Mouse (Mus musculus): ENCODE measurements around the gene Pabpn1. TPM values are rescaled to one million over a fixed set of nuclear protein-coding genes. Genes with fewer than 3 reads are reported as not detected.

Gene Pabpn1
- total RNA-seq (2014; rRNA removed): 95.1 and 115 TPM in 2 replicates
- polyA plus RNA-seq (2015; fragmentation: Nextera tagmentation; extraction: Ambion mirVana): 139 and 162 TPM in 2 replicates

DNA sequence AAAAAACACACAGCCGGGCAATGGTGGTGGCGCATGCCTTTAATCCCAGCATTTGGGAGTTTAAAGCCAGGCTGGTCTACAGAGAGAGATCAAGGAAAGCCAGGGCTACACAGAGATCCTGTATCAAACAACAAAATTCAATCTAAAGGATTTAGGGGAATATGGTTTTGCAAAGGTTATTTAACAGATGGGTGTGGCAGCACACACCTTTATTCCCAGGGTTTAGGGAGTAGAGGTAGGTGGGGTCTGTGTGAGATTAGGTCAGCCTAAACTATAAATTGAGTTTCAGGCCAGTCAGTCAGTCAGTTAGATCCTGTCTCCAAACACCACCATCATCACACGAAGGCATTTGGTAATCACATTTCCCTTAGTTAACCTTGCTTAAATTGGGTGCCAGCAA lies at the start of gene Pabpn1:
Gene Pabpn1, plus strand, starts transcription at position 301 of the 400 bp plus-strand sequence.
- no peak within 1 kb of the TSS for H3K9ac ChIP-seq (replicated peaks; ENCODE audit: low read length, poor library complexity, severe bottlenecking)
- TF ChIP-seq CTCF (IDR thresholded peaks at IDR 0.05): no peak
- WGBS: 96% methylated on average over 3 of the region's 3 CpGs

DNA sequence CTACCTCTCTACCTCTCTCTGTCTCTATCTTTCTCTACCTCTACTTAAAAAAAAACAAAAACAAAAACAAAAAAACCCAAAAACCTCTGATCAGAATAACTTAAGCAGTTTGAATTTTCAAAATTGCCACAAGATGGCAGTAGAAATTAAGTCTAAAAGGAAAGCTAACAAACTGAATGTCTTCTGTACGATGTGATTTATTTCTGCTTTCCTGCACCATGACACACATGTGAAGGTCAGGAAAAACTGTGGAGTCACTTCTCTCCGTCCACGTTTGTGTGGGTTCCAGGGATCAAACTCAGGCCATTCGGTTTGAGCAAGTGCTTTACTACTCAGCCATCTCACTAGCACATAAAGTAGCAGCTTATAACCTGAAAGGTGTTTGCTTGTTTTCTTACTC lies 48.8 kb upstream of the Pabpn1 start:
- WGBS: 1% methylated on average over 4 of the region's 4 CpGs
- Histone ChIP-seq H3K4me2 (ENCODE audit: low read depth, low read length, poor library complexity, severe bottlenecking) (no peak overlapping the region), H3K27ac (ENCODE audit: low read depth, low read length) (no peak overlapping the region), H3K36me3 (ENCODE audit: insufficient read depth, low read length) (no peaks in the 10 kb centered on the region), H3K4me3 (ENCODE audit: low read depth, low read length) (no peak overlapping the region), H3K4me1 (ENCODE audit: insufficient read depth, low read length) (no peaks in the 10 kb centered on the region), H3K9ac (replicated peaks; ENCODE audit: low read length, poor library complexity, severe bottlenecking) (no peak overlapping the region), H3K27me3 (ENCODE audit: insufficient read depth, low read length) (no peaks in the 10 kb centered on the region), H3K9me3 (ENCODE audit: low read length) (no peaks in the 10 kb centered on the region)
- ATAC-seq (ENCODE audit: low FRiP score) (peak; percentile 49; the same call in 1 of the 2 replicates), DNase-seq (ENCODE audit: low spot score) (peak; percentile 80)
- TF ChIP-seq CTCF (IDR thresholded peaks at IDR 0.05): peak; percentile 73

More for the DNA sequence above, at the start of gene Pabpn1:
- peaks cover 5% of the 10 kb centered on the region for H3K36me3 ChIP-seq (ENCODE audit: insufficient read depth, low read length)
- no peak for ATAC-seq (ENCODE audit: low FRiP score)
- peak within 1 kb of the TSS; percentile 73 for H3K4me3 ChIP-seq (ENCODE audit: low read depth, low read length)
- no peak for DNase-seq (ENCODE audit: low spot score)
- H3K9me3 ChIP-seq (ENCODE audit: low read length): no peaks in the 10 kb centered on the region
- no peaks in the 10 kb centered on the region for H3K4me1 ChIP-seq (ENCODE audit: insufficient read depth, low read length)
- no peaks in the 10 kb centered on the region for H3K27me3 ChIP-seq (ENCODE audit: insufficient read depth, low read length)
- H3K4me2 ChIP-seq (ENCODE audit: low read depth, low read length, poor library complexity, severe bottlenecking): peak within 1 kb of the TSS; percentile 37
- H3K27ac ChIP-seq (ENCODE audit: low read depth, low read length): peak within 1 kb of the TSS; percentile 67

DNA sequence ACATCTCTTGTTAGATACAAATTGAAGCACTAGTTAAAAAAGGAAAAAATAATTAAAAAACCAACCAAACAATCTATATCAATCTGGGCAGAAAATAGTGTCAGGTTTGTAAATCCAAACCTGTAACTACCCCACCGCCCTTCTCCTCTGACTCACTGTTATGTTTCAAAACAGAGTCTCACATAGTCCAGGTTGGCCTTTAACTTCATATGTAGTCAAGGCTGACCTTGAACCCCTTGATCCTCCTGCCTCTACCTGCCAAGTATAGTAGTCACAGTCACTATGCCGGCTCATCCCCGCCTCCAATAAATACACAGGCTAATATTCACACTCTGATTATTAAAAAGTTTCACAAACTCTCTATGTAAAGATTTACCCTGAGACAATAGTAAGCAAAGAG lies 36.6 kb upstream of the Pabpn1 start:
- peaks cover 17% of the 10 kb centered on the region; the same call in 1 of the 2 replicates for H3K36me3 ChIP-seq (ENCODE audit: insufficient read depth, low read length)
- DNase-seq (ENCODE audit: low spot score): no peak
- H3K4me3 ChIP-seq (ENCODE audit: low read depth, low read length): no peak overlapping the region
- no peaks in the 10 kb centered on the region for H3K4me1 ChIP-seq (ENCODE audit: insufficient read depth, low read length)
- no peaks in the 10 kb centered on the region for H3K27me3 ChIP-seq (ENCODE audit: insufficient read depth, low read length)
- no peaks in the 10 kb centered on the region for H3K9me3 ChIP-seq (ENCODE audit: low read length)
- H3K4me2 ChIP-seq (ENCODE audit: low read depth, low read length, poor library complexity, severe bottlenecking): no peak overlapping the region
- no peak overlapping the region for H3K27ac ChIP-seq (ENCODE audit: low read depth, low read length)
- no peak overlapping the region for H3K9ac ChIP-seq (replicated peaks; ENCODE audit: low read length, poor library complexity, severe bottlenecking)
- ATAC-seq (ENCODE audit: low FRiP score): no peak
- no peak for TF ChIP-seq CTCF (IDR thresholded peaks at IDR 0.05)
- 96% methylated on average over 3 of the region's 3 CpGs for WGBS

DNA sequence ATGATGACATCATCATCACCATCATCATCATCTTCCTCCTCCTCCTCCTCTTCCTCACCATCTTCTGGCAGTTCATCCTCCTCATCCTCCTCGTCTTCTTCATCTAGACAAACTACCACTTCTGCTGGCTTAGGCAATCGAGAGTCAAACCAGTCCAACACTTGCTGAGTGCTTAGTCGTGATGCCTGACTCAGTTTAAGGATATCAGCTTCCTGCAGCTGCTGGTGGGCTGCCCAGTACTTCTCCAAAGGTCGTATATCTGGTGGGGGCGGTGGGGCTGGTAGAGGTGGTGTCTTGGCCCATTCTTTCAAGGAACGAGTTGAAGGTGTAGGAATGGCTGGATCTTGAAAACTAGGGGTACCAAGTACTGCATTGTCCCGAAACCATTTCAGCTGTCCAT lies 35.6 kb upstream of the Pabpn1 start:
- 88% methylated on average over 7 of the region's 7 CpGs for WGBS
- no peak for TF ChIP-seq CTCF (IDR thresholded peaks at IDR 0.05)
- ATAC-seq (ENCODE audit: low FRiP score): no peak

DNA sequence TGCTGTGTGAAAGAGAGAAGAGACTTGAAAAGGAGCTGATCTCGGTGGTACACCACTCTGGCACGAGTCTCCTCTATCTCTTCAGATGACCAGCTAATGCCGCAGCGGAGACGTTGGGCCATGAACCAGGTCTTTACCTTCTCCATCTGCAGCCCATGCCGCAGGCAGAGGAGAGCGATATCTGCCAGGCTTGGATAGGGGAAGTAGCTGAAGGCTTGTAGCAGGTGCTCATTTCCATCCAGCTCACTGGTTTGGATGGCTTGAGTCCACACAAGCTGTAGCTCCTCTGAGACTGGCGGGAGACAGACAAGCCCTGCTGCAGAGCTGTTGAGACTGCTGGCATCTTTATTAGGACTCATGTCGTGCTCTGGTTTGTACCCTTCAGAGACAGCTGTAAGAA lies 34.4 kb upstream of the Pabpn1 start:
- ATAC-seq (ENCODE audit: low FRiP score) (no peak), DNase-seq (ENCODE audit: low spot score) (peak; percentile 22)
- WGBS: 88% methylated on average over 9 of the region's 9 CpGs
- no peak for TF ChIP-seq CTCF (IDR thresholded peaks at IDR 0.05)
- no peak overlapping the region for H3K4me2 ChIP-seq (ENCODE audit: low read depth, low read length, poor library complexity, severe bottlenecking)
- no peak overlapping the region for H3K27ac ChIP-seq (ENCODE audit: low read depth, low read length)
- no peak overlapping the region for H3K4me3 ChIP-seq (ENCODE audit: low read depth, low read length)
- H3K9ac ChIP-seq (replicated peaks; ENCODE audit: low read length, poor library complexity, severe bottlenecking): no peak overlapping the region
- H3K9me3 ChIP-seq (ENCODE audit: low read length): no peaks in the 10 kb centered on the region
- H3K27me3 ChIP-seq (ENCODE audit: insufficient read depth, low read length): no peaks in the 10 kb centered on the region
- peaks cover 17% of the 10 kb centered on the region; the same call in 1 of the 2 replicates for H3K36me3 ChIP-seq (ENCODE audit: insufficient read depth, low read length)
- no peaks in the 10 kb centered on the region for H3K4me1 ChIP-seq (ENCODE audit: insufficient read depth, low read length)

More for the DNA sequence above, 35.6 kb upstream of the Pabpn1 start:
- H3K4me2 ChIP-seq (ENCODE audit: low read depth, low read length, poor library complexity, severe bottlenecking): no peak overlapping the region
- H3K36me3 ChIP-seq (ENCODE audit: insufficient read depth, low read length): peaks cover 17% of the 10 kb centered on the region; the same call in 1 of the 2 replicates
- H3K4me3 ChIP-seq (ENCODE audit: low read depth, low read length): no peak overlapping the region
- no peak overlapping the region for H3K9ac ChIP-seq (replicated peaks; ENCODE audit: low read length, poor library complexity, severe bottlenecking)
- no peak for DNase-seq (ENCODE audit: low spot score)
- no peak overlapping the region for H3K27ac ChIP-seq (ENCODE audit: low read depth, low read length)
- no peaks in the 10 kb centered on the region for H3K27me3 ChIP-seq (ENCODE audit: insufficient read depth, low read length)
- H3K4me1 ChIP-seq (ENCODE audit: insufficient read depth, low read length): no peaks in the 10 kb centered on the region
- H3K9me3 ChIP-seq (ENCODE audit: low read length): no peaks in the 10 kb centered on the region

DNA sequence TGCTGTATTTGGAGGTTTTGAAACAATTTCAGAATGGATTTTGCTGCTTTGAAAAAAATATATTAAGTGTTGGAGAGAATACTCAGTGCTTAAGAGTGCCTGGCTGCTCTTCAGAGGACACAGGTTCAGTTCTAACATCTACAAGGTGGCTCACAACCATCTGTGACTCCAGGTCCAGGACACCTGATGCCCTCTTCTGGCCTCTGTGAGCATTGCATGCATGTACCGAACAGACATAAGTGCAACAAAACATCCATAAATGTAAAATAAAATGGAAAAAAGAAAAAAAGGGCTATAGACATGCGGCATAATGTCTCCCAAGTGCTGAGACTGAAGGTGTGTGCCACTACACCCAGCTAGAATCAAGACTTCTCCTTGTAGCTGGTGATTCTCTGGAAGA lies 31.8 kb upstream of the Pabpn1 start:
- H3K9ac ChIP-seq (replicated peaks; ENCODE audit: low read length, poor library complexity, severe bottlenecking): no peak overlapping the region
- no peaks in the 10 kb centered on the region for H3K27me3 ChIP-seq (ENCODE audit: insufficient read depth, low read length)
- 36% methylated on average over 2 of the region's 2 CpGs for WGBS
- ATAC-seq (ENCODE audit: low FRiP score) (no peak), DNase-seq (ENCODE audit: low spot score) (peak; percentile 49)
- no peak overlapping the region for H3K4me3 ChIP-seq (ENCODE audit: low read depth, low read length)
- H3K27ac ChIP-seq (ENCODE audit: low read depth, low read length): no peak overlapping the region
- peaks cover 17% of the 10 kb centered on the region; the same call in 1 of the 2 replicates for H3K36me3 ChIP-seq (ENCODE audit: insufficient read depth, low read length)
- H3K4me2 ChIP-seq (ENCODE audit: low read depth, low read length, poor library complexity, severe bottlenecking): no peak overlapping the region
- no peaks in the 10 kb centered on the region for H3K4me1 ChIP-seq (ENCODE audit: insufficient read depth, low read length)
- TF ChIP-seq CTCF (IDR thresholded peaks at IDR 0.05): peak; percentile 84
- no peaks in the 10 kb centered on the region for H3K9me3 ChIP-seq (ENCODE audit: low read length)

Data from midbrain, postnatal 0 days (tissue).